Mouse (Mus musculus) embryo, embryonic 11 days (tissue): Measurements from ENCODE around the gene Scn10a.

Source experiments
- DNase-seq: peaks from one replicate; pipeline ENCODE4 v3.0.0-alpha.2; 2015

Gene Scn10a

DNA sequence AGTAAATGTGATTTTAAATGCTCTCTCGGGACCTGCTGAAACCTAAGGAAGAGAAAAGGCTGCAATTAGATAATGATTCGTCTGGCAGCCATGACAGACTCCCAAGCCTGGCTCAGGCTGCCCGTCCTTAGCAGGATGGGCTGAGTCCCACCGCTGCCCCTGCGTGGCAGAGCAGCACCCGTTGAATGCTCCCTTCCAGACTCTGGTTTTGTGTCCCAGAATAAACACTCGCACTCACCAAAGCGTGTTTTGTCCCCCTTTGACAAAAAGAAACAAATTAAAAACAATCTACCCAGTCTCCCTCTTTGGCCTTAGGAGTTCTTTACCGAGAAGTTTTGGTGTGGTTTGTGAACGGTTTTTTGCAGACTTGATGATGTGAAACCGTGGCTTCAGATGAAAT is at the start of gene Scn10a:
Gene Scn10a, minus strand, starts transcription at position 101 of the 400 bp plus-strand sequence.
- DNase-seq, result no peak

DNA sequence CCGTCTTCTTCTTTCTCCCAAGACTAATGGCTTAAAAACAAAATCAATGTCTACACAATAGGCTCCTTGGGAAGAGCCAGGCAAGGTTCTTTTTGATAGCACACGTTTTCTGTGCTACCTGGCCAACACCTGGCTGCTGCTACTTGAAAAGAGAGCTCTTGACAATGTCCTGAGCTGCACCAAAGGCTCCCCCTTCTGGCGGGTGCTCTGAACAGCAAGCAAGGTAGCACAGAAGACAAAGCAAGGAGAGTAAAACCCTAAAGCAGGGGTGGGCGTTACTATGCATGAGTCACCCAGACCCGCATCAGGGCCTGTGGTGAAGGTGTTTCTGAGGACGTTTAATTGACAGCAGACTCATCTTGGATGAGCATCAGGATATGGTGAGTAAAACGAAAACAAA is 49.5 kb upstream of the Scn10a start:
- DNase-seq, result peak; percentile 27

- no peak for DNase-seq
Observed at GRCm38 (mm10) chr9:119760226-119760625, 41.1 kb upstream of the Scn10a start.

DNA sequence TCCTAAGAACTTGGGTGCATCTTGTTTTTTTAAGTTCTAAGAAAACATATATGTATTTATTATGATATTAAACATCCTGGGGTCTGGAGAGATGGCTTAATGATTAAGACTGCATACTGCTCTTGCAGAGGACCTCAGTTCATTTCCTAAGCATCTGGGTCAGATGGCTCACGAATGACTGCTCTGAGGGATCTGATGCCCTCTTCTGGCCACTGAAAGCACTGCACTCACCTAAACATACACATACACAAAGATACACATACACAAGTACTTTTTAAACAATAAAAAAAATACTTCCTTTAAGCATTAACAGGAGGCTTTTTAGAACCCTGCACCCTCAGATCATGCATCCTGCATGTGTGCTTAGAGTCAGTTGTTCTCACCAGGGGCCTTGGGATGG is 40.3 kb upstream of the Scn10a start:
- DNase-seq, result no peak

GRCm38 (mm10) chr9:119751507-119751906 is 32.4 kb upstream of the Scn10a start:
- DNase-seq, result peak; percentile 65

- DNase-seq, result no peak
Observed at GRCm38 (mm10) chr9:119749112-119749511, 30.0 kb upstream of the Scn10a start.

DNA sequence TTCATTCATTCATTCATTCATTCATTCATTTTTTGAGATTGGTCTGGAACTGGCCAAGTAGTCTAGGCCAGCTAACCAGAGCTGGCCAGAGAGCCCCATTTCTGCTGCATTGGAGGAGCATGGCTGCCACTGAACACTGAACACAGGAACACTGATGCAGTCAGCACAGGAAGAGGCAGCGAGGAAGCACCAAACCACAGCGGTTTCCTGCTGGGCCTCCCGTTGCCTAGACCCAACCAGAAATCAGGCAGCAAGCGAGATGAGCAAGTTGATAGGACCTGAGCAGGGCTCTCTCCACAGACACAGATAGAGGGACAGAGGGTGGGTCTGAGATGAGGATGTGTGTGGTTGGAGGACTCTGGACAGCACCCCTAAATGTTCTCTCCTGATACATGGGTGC is 24.8 kb upstream of the Scn10a start:
- DNase-seq, result no peak

DNA sequence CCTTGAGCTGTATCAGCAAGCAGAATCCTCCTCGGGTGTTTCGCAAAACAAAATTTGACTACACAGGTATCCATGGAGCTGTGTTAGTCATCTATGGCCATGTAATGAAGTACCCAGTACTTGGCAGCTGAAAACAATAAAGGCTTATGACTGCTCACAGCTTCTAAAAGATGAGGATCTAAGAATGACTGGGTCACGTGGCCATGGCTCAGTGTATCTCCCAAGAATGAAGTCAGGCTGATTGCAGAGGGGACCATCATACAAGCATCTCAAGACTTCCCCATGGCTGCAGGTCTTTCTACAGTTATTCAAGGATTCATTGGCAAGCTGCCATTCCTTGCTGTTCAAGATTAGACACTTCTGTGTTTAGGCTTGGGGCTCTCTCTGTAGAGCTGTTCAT is 24.2 kb upstream of the Scn10a start:
- no peak for DNase-seq

DNA sequence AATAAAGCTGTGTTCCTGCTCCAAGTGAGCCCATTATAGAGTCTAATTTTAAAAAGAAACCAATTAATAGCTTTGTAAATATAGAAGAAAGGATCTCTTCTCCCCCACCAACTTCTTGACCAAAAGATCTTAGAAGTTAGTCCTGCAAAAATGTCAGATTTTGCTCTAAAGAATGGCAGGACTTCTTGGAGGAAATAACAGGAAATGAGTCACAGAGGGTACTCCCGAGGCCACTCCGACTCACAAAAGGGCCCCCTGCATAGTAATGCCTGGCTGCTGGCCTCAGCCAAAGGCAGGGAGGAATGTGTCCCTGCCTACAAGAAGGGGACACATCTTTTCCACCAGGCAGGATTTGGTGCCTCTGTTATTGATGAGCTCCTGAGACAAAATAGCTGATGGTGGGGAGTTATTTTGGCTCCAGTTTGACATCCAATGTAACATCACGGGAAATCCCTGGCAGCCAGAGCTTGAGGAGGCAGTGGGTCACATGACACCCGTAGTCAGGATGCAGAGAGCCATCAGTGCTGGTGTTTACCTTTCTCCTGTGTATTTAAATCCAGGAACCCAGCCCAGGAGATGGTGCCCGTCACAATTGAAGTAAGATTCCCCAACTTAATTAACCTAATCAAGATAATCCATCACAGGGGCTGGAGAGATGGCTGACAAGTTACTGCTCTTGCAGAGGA is 22.1 kb upstream of the Scn10a start:
- no peak for DNase-seq

DNA sequence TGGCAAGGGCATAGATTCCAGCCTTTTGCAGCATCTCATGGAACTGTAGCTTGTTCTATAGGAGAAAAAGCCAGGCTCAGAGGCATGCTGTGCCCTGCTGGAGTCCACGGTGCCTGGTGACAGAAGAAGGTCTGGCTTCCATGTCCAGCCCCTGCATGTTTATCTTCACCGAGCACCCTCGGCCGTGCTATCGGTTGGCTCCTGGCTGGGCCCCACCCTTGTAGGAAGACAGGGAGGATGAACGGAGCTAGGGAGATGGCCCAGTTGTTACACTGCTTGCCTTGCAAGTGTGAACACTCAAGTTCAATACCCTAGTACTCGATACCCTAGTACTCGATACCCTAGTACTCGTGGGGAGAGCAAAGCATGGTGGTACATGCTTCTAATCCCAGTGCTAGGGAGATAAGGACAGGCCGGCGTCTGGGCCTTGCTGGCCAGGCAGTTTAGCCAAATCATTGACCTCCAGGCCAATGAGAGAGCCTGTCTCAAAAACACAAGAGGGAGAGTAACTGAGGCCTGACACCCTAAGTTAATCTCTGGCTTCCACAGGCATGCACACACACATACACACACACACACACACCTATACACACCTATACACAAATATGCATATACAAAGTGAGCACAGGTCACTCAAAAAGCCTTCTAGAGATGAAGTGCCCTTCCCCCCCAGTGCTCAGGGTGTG is 9.4 kb upstream of the Scn10a start:
- no peak for DNase-seq

DNA sequence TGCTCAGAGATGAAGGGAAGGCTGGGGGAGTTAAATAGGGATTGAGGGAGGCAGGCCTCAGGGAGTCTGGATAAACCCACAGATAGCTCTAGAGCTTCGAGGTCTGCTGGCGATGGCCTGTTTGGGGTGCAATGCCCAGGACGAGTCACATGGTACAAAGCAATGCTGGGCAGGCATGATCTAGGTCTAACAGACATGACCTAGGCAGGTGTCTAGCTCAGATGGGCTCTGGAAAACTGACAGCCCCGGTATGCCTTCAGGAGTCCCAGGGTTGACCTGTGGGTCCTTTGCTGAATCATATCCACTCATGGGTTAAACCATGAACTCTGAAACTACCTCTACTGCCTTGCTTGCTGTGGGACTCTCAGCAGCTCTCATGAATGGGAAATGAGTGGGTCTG is 7.9 kb upstream of the Scn10a start:
- no peak for DNase-seq

GRCm38 (mm10) chr9:119725293-119725862 is 6.3 kb upstream of the Scn10a start:
- no peak for DNase-seq

DNA sequence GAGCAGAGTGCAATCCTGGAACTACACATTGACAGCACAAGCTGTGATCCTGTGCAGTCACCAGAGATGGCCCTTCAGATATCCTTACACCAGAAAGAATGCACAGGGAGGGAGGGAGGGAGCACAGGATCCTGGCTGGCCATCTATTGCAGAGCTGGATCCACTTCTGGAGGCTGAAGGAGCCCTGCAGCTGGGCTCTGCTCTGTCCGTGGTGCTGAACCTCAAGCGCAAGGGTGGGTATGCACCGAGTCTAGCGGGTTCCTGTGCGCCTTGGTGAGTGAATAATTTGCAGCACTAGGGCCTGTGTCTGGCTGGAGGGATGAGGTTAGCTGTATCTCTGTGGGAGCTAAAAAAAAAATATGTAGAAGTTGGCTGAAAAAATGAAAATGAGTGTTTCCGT is 12.4 kb downstream of the Scn10a start:
- DNase-seq, result peak; percentile 89

- no peak for DNase-seq
Observed at GRCm38 (mm10) chr9:119691505-119691904, 27.6 kb downstream of the Scn10a start.

DNA sequence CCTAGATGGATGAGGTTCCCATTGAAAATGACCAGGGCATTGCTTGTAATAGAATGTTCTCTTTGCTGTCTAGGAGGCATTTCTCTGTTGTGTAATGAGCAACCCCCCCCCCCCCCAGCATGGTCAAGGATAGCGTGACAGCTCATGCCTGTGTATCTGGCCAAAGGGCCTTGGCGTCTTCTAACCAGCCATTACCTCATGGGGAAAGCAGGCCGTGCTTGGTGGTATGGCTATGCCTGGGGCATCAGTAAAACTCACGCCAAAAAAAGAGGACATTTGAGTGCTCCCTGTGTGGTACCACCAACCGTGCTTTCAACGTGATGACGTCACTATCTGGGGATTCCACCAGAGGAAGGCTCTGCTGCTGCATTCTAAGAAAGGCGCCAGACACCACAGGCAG is 28.1 kb downstream of the Scn10a start:
- no peak for DNase-seq

DNA sequence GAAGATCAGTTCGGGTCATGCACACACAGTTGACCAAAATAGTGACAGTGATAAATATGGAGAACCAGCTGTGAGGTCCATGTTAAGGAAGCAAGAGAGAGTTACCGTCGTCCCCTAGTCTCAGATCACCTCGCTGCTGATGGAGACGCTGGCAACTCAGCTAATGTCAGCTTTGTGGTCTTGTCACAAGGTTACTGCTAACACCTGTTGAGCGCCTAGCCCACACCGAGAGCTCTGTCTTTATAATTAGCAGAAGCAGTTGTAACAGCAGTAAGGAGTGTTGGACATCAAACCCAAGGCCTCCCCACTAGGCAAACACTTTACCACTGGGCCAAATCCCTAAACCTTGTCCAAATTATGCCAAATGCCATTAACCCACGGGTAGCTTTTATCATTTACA is 31.2 kb downstream of the Scn10a start:
- DNase-seq, result no peak

DNA sequence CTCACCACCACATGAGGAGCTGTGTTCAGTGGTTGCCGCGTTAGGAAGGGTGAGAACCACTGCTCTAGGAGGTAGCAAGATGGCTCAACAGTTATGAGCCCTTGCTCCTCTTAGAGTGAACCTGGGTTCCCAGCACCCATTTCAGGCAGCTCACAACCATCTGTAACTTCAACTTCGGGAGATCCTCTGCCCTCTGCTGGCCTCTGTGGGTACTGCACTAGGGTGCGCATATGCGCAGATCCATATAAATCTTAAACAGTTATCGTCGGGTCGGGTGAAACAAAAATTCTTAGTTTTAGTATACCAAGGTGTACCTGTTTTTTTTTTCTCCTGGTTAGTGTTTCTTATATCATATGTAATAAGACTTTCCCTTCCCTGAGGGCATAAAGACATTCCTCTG is 32.9 kb downstream of the Scn10a start:
- DNase-seq, result no peak

- DNase-seq, result no peak
Observed at GRCm38 (mm10) chr9:119680896-119681295, 38.2 kb downstream of the Scn10a start.

DNA sequence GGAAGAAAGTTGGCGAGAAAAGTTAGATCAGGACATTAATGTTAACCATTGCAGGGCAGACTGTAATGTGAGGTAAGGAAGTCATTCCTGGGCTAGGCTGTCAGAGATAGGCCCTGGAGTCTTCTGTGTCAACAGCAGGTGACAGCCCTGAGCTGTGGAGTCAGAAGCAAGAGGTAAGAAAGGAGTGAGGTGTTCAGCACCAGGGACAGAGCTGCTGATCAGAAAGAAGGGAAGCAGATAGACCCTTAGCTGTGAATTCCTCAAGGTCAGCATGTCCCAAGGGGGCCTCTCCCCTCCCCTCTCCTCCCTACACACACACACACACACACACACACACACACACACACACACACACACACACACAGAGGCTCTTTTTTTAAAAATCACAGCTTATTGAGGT is 55.0 kb downstream of the Scn10a start:
- peak; percentile 46 for DNase-seq

- peak; percentile 18 for DNase-seq
Observed at GRCm38 (mm10) chr9:119656111-119656510, 63.0 kb downstream of the Scn10a start.

- no peak for DNase-seq
Observed at GRCm38 (mm10) chr9:119653758-119654157, 65.4 kb downstream of the Scn10a start.

DNA sequence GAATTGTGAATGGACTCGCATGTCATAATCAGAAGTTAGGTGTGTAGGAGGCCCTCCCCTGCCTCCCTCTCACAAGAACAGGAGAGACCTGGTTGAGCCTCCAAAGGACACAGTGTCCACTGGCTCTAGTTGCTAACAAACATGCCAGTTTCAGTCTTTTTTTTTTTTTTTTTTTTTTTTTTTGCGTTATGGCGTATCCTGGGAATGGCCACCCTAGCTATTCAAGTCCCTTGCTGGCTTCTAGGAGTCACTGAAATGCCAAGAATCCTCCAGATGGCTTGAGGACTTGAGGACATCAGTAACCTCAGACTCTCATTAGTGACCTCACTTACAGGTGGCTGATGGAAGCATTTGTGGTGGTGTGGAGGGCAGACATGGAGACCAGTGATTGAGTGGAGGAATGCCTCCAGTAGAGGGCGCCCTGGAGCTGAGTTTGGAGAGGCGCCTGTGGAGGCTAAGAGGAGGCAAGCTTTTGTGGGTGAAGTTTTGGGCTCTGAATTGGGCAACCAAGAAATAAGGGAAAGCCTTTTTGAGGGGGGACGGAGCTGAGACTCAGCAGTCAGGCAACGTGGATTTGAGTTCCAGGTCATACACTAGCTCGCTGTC is 72.1 kb downstream of the Scn10a start:
- DNase-seq, result peak; percentile 73

GRCm38 (mm10) chr9:119641985-119642384 is 77.1 kb downstream of the Scn10a start:
- DNase-seq, result no peak
